Mouse (Mus musculus) bone marrow, adult 2 months (tissue): ENCODE measurements around the gene Tmem106a.

ENCODE experiments used
- CTCF ChIP-seq: fragments of 200-500 bp; IDR thresholded peaks from 2 replicates; pipeline ENCODE4 v1.5.1; 2011; ENCODE audit warnings: low read length, control low read depth; ENCODE audit not compliant: control insufficient read depth, insufficient read depth
- POLR2A ChIP-seq: fragments of 200-500 bp; IDR thresholded peaks from 2 replicates; pipeline ENCODE4 v1.6.1; 2011; ENCODE audit warnings: low read depth, mild to moderate bottlenecking, control low read depth, low read length, borderline replicate concordance; ENCODE audit not compliant: control insufficient read depth

GRCm38 (mm10) chr11:101599156-101599555, 17.1 kb downstream of the Tmem106a start, which contains the start of gene Gm11634:
- TF ChIP-seq CTCF (no peak), POLR2A (no peak)
